Mouse (Mus musculus) small intestine, adult 2 months (tissue): ENCODE results near the gene Rapgef3.

Source experiments
- CTCF ChIP-seq: fragments of 200-500 bp; IDR thresholded peaks from 2 replicates; pipeline ENCODE4 v1.5.1; 2012; ENCODE audit warnings: low read depth, mild to moderate bottlenecking, control low read depth, inconsistent platforms, low read length, moderate library complexity, mixed read lengths; ENCODE audit not compliant: insufficient replicate concordance, insufficient read length; ENCODE audit errors: extremely low read depth
- POLR2A ChIP-seq: fragments of 200-500 bp; IDR thresholded peaks from 2 replicates; pipeline ENCODE4 v1.6.1; 2012; ENCODE audit warnings: low read depth, mild to moderate bottlenecking, control low read depth, inconsistent platforms, low read length, moderate library complexity

DNA sequence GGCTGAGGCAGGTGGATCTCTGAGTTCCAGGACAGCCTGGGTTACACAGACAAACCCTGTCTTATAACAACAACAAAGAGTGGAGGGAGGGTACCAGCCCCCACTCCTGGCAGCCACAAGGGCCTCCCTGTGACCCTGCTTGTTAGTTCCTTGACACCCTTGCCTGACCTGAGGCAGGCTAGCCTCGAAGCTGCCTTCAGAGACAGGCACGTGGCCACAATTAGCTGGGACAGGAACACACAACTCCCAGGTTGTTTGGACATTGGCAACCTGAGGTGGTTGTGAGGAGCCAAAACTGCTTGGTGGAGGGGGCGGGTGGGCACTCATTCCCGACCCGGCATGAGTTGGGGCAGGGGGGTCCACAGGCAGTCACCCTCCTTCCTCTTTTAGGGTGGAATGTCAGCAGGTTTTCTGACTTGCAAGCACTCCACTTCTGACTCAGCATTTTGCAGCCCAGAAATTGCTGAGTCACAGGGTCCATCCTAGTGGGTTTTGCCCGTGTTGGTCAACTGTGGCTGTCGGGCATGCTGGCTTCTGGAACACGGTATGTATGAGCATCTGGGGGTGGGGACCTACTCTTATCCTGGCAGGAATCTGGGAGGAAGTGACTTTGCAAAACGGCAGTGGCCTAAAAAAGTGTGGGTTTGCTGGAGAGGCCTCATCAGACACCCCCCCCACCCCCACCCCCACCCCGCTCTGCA is 18.8 kb upstream of the Rapgef3 start:
- TF ChIP-seq POLR2A: no peak
- TF ChIP-seq CTCF: no peak
